Mouse (Mus musculus) heart, postnatal 36 days (tissue): ENCODE measurements around the gene Purb. TPM values are rescaled to one million over a fixed set of nuclear protein-coding genes. Genes with fewer than 3 reads are reported as not detected.
"Not testable (repeated sequence)": the region's sequence is repeated elsewhere in the genome, so short reads cannot be mapped to it uniquely, and the experiment has no call there.

ENCODE experiments used
- DNase-seq, 2 experiments: peaks; one replicate each; pipeline ENCODE4 v3.0.0; 2021 to 2022
- intact Hi-C: fragments of 180-260 bp; cut with DNase I; formaldehyde crosslinking; loops from one replicate; pipeline ENCODE4 v1.15.1; 2025
- microRNA-seq, 2 experiments: library from miRNA; unstranded; fragments of <30 nt; microRNA quantifications; one replicate each; pipeline ENCODE4 v1.2.0; 2021; ENCODE audit warnings: borderline number of aligned reads in 2 of 2
- total RNA-seq, 2 experiments: library from RNA; stranded (reverse); gene quantifications; 2 replicates each; pipeline ENCODE4 v1.2.3; 2021

Purb gene
- total RNA-seq, 2 experiments from 2014 or later, result 32.7 to 35.6 TPM

- intact Hi-C loops, result no loop called here
- DNase-seq, result no peak
Observed at GRCm38 (mm10) chr11:6447493-6447892, 28.2 kb downstream of the Purb start.

DNA sequence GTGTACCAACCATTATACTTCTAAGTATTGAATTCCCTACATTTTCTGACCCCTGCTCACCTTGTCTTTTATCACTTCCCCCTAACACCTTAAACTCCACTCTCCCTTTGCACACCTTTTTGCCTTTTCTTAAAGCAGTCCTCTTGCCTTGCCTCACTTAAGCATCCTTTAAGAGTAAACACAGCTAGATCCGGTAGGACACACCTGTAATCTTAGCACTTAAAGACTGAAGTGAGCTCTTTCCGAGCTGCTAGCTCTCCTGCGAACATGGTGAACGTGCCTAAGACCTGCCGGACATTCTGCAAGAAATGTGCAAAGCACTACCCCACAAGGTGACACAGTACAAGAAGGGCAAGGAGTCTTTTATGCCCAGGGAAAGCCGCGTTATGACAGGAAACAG lies 29.8 kb downstream of the Purb start:
- no peak for DNase-seq
- intact Hi-C loops, result no loop called here

GRCm38 (mm10) chr11:6445441-6445840 lies 30.3 kb downstream of the Purb start:
- no peak for DNase-seq
- intact Hi-C loops, result no loop called here

DNA sequence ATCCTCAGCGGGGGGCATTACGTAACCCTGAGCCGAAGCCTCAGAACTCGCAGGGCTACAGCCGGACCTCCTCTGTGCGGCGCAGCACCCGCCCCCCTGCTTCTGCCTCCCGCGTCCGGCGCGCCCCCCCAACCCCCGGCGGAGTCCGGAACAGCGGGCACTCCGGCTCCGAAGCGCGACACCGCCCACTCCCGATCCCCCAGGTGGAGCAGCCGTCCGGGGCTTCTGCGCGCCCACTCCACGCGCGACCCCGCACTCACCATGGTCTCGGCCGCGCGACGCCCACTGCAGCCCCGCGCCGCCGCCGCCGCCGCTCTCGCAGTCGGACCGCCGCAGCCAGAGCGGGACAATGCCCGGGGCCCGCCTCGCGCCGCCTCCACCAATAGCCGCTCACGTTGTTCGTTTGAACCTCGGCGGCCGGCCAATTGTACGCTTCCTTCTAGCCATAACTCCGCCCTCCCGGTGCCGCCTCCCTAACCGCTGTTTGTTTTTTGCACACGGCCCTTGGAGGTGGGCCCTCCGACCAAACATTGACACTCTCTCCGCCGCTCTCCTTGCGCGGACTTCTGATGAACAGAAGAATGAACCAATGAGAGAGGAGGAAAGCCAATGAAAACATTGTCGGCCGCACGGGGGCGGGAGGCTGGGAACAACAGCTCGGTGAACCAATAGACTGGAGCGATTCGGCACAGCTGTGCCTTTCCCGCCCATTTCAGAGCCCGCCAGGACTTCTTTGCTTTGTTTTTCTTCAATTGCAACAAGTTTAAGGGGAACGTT lies 31.5 kb downstream of the Purb start, which contains the start of gene H2afv:
TSS of gene H2afv (minus strand) at position 367 of the 777 bp plus-strand sequence.
- intact Hi-C loops, result no loop called here
- peak; percentile 99 for DNase-seq

DNA sequence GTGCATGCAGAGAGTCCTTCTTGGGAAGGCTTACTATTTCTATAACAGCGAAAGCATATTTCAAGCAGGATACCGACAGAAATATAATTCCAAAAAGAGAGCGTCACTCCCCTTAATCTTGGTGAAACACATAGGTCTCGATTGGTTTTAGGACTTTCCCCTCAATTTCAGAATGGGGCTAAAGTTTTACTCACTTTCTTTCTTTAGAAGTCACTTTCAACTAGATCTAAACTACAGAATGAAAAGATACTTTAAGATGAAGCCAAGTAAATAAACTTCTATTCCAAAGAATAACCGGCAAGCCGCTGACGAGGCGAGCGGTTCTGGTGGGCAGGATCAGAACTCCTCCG lies 32.0 kb downstream of the Purb start:
- intact Hi-C loops, result loop anchor here (2.0 kb wide), 1 partner anchor 33 kb away; no protein-coding TSS in a partner anchor
- DNase-seq, result no peak

- intact Hi-C loops, result loop anchor here (2.0 kb wide), 1 partner anchor 34 kb away; no protein-coding TSS in a partner anchor
- DNase-seq, result no peak
Observed at GRCm38 (mm10) chr11:6443102-6443501, 32.6 kb downstream of the Purb start.

DNA sequence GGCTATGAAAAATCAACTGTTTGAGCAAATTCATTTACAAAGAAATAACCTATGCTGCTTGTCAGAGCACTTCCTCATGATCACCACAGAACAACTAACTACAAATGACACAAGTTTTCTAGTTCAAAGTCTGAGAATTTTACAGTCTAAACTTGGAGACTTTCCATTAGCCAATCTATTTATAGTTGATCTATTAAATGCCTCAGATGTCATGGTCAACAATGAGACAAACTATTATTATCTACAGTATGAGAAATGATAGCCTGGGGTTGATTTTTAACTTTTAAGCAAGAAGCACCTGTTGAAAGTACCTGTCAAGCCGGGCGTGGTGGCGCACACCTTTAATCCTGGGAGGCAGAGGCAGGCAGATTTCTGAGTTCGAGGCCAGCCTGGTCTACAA lies 33.2 kb downstream of the Purb start:
- no peak for DNase-seq
- intact Hi-C loops, result loop anchor here (2.0 kb wide), 1 partner anchor 34 kb away; no protein-coding TSS in a partner anchor

DNA sequence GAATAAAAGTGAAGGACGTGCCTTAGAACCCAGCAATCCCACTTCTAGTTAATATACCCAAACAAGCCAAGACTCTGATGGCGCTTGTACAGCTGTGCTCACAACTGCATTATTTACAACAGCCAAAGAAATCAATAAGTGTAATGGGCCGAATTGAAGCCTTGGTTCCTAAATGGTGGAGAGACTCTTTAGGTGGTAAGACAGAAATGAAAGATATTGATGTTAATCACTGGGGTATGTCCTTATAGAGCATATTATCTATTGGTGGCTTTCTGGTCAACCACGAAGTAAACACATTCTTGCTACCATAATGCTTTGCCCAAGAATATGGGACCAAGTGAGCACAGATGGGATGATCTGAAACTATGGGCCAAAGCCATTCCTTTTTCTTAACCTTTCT lies 35.5 kb downstream of the Purb start:
- DNase-seq, result no peak
- intact Hi-C loops, result loop anchor here (2.0 kb wide), 1 partner anchor 23 kb away; no protein-coding TSS in a partner anchor

DNA sequence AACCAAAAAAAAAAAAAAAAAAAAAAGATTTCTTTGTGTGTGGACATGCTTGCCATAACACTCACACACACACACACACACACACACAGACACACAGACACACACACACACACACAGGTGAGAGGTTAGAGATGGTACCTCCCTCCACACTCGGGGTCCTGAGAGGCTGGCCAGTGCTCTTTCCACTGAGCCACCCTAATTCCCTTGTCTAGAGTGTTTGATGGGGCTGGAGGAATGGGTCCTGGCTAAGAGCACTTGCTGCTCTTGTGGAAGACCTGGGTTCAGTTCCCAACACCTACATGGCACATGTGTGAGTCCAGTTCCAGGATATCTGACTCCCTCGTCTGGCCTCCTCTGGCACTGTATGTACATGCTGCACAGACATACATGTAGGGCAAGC lies 38.0 kb downstream of the Purb start:
- intact Hi-C loops, result no loop called here
- no peak for DNase-seq

GRCm38 (mm10) chr11:6436442-6436841 lies 39.3 kb downstream of the Purb start:
- intact Hi-C loops, result no loop called here
- peak in 1 of 2 experiments; percentile 50 for DNase-seq

- intact Hi-C loops, result no loop called here
- DNase-seq, result no peak
Observed at GRCm38 (mm10) chr11:6430186-6430585, 45.5 kb downstream of the Purb start.

- intact Hi-C loops, result no loop called here
- no peak for DNase-seq
Observed at GRCm38 (mm10) chr11:6420722-6421350, 54.9 kb downstream of the Purb start.

- intact Hi-C loops, result no loop called here
- no peak for DNase-seq
Observed at GRCm38 (mm10) chr11:6420283-6420703, 55.4 kb downstream of the Purb start.

GRCm38 (mm10) chr11:6419156-6419555 lies 56.6 kb downstream of the Purb start:
- DNase-seq, intact Hi-C loops: not testable (repeated sequence)

DNA sequence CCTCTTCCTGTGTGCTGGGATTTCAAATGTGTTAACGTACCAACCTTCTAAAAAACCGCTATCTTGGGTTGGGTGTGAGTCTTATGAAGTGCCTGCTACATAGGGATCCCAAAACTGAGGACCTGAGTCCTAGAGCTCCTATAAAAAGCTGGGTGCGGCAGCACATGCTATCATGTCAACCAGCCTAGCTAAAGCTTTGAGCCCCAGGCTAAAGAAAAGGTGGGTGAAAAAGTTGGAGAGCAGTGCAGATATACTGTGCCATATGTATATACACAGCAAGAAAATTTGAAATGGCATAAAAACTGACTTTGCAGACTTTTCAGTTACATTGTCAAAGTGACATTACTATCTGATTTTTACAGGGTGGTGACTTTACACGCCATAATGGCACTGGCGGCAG lies 57.0 kb downstream of the Purb start:
- intact Hi-C loops, result no loop called here
- DNase-seq, result no peak

Small RNAs within 50 kb of the gene (microRNA-seq; reads per million reads assigned to microRNA genes)
- gene Gm22123, result 0 to 0.72 reads per million in 2 experiments

Other genes with a start within 250 kb of the Purb start
- gene Npc1l1, start 245.8 kb downstream of the Purb start, total RNA-seq, result under 1 TPM in 1 of 2 experiments, not detected in 1; 0.08 TPM
- 10 to 100 TPM; 23.5 to 25.5 TPM for gene Ddx56, start 208.1 kb downstream of the Purb start, total RNA-seq
- 10 to 100 TPM; 82.9 to 94.8 TPM for gene Tmed4, start 201.0 kb downstream of the Purb start, total RNA-seq
- 1,000 to 10,000 TPM; 1,707 to 1,741 TPM for gene Ogdh, start 184.3 kb downstream of the Purb start, total RNA-seq
- gene Zmiz2, start 86.8 kb downstream of the Purb start, total RNA-seq, result 10 to 100 TPM; 35.0 to 39.5 TPM
- 100 to 1,000 TPM; 331 to 351 TPM for gene Ppia, start 60.5 kb downstream of the Purb start, total RNA-seq
- gene H2afv, start 31.5 kb downstream of the Purb start, total RNA-seq, result 10 to 100 TPM; 70.4 to 83.8 TPM
- 1 to 10 TPM; 1.2 to 2.2 TPM for gene Myo1g, start 45.0 kb upstream of the Purb start, total RNA-seq
- 10 to 100 TPM; 24.1 to 30.2 TPM for gene Ccm2, start 71.0 kb upstream of the Purb start, total RNA-seq
- gene Nacad, start 130.1 kb upstream of the Purb start, total RNA-seq, result 1 to 10 TPM in 1 of 2 experiments, under 1 TPM in 1; 0.92 to 1.0 TPM
- gene Tbrg4, start 150.2 kb upstream of the Purb start, total RNA-seq, result 10 to 100 TPM; 93.4 to 98.4 TPM
- not detected for gene Wap, start 162.7 kb upstream of the Purb start, total RNA-seq
- 1 to 10 TPM; 5.8 to 8.0 TPM for gene Ramp3, start 182.6 kb upstream of the Purb start, total RNA-seq